Mouse (Mus musculus) forebrain, postnatal 0 days (tissue): ENCODE data around the gene Anks1. TPM values are rescaled to one million over a fixed set of nuclear protein-coding genes. Genes with fewer than 3 reads are reported as not detected.
"Not testable (repeated sequence)": the region's sequence is repeated elsewhere in the genome, so short reads cannot be mapped to it uniquely, and the experiment has no call there.

Source experiments
- ATAC-seq: fragments of 200-750 bp; cut with Nextera tagmentation; 2 replicates; pipeline ENCODE4 v1.8.0; 2017; ENCODE audit warnings: mild to moderate bottlenecking, moderate library complexity
- DNase-seq: peaks from one replicate; pipeline ENCODE4 v3.0.0-alpha.2; 2015
- H3K27ac ChIP-seq: fragments of 300-500 bp; sonication (generic); 2 replicates; pipeline ENCODE4 v1.5.1; 2014; ENCODE audit warnings: low read depth, mild to moderate bottlenecking, antibody characterized with exemption, low read length, moderate library complexity, mixed read lengths
- H3K27me3 ChIP-seq: fragments of 300-500 bp; sonication (generic); 2 replicates; pipeline ENCODE4 v1.6.1; 2014; ENCODE audit warnings: mild to moderate bottlenecking, low read length, mixed read lengths; ENCODE audit not compliant: insufficient read depth
- H3K36me3 ChIP-seq: fragments of 300-500 bp; sonication (generic); 2 replicates; pipeline ENCODE4 v1.6.1; 2014; ENCODE audit warnings: mild to moderate bottlenecking, moderate library complexity; ENCODE audit not compliant: insufficient read depth
- H3K4me1 ChIP-seq: fragments of 300-500 bp; sonication (generic); 2 replicates; pipeline ENCODE4 v1.6.1; 2014; ENCODE audit warnings: antibody characterized with exemption; ENCODE audit not compliant: insufficient read depth
- H3K4me2 ChIP-seq: fragments of 300-500 bp; sonication (generic); 2 replicates; pipeline ENCODE4 v1.6.1; 2014; ENCODE audit warnings: low read depth, mild to moderate bottlenecking, moderate library complexity
- H3K4me3 ChIP-seq: fragments of 300-500 bp; sonication (generic); 2 replicates; pipeline ENCODE4 v1.5.1; 2014; ENCODE audit warnings: low read depth, low read length, mixed read lengths
- H3K9ac ChIP-seq: fragments of 300-500 bp; sonication (generic); 2 replicates; pipeline ENCODE4 v1.6.1; 2014; ENCODE audit warnings: mild to moderate bottlenecking
- H3K9me3 ChIP-seq: fragments of 300-500 bp; sonication (generic); 2 replicates; pipeline ENCODE4 v1.6.1; 2016; ENCODE audit warnings: low read length
- CTCF ChIP-seq: sonication (generic); IDR thresholded peaks from 2 replicates; pipeline ENCODE4 v1.5.1; 2016; ENCODE audit warnings: antibody characterized with exemption, control low read depth, low read depth
- WGBS: fragments of 180-500 bp; shearing (Covaris S2); extraction: QIAGEN DNeasy Blood & Tissue Kit; methylation state at CpG from one replicate; pipeline ENCODE4 v1.1.7; 2014; 5-methylcytosine and 5-hydroxymethylcytosine counted together
- polyA plus RNA-seq: library from polyadenylated mRNA; unstranded; fragments of >200 nt; fragmentation: Nextera tagmentation; extraction: Ambion mirVana; gene quantifications from 2 replicates; pipeline ENCODE4 v1.2.1, GENCODE M21; 2015
- total RNA-seq: library from RNA; depleted of rRNA; stranded (reverse); fragments of >200 nt; gene quantifications from 2 replicates; pipeline ENCODE4 v1.2.3, GENCODE M21; 2014

Anks1 gene
- total and polyA plus RNA-seq, 2 experiments from 2014 or later, result 21.1 to 67.4 TPM

DNA sequence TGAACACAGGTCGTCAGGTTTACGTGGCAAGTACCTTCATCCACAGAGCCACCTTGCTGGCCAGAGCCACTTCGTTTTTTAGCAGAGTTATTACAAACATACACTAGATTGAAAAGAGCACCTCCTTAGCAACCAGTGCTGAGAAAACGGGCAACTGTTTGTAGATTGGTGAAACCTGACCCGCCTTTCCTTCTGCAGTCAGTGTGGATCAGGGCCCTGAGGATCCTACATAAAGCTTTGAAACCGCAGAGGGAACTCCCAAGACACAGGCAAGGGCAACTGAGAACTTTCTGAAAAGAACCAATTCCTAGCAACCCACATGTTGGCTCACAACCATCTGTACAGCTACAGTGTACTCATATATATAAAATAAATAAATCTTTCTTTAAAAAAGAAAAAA lies 44.0 kb downstream of the Anks1 start:
- Histone ChIP-seq H3K9me3 (no peaks in the 10 kb centered on the region), H3K27ac (no peak overlapping the region), H3K4me1 (no peaks in the 10 kb centered on the region), H3K36me3 (no peaks in the 10 kb centered on the region), H3K27me3 (no peaks in the 10 kb centered on the region), H3K9ac (no peak overlapping the region), H3K4me2 (no peak overlapping the region), H3K4me3 (no peak overlapping the region)
- 78% methylated on average over 6 of the region's 6 CpGs for WGBS
- DNase-seq (no peak), ATAC-seq (no peak)
- TF ChIP-seq CTCF, result no peak

DNA sequence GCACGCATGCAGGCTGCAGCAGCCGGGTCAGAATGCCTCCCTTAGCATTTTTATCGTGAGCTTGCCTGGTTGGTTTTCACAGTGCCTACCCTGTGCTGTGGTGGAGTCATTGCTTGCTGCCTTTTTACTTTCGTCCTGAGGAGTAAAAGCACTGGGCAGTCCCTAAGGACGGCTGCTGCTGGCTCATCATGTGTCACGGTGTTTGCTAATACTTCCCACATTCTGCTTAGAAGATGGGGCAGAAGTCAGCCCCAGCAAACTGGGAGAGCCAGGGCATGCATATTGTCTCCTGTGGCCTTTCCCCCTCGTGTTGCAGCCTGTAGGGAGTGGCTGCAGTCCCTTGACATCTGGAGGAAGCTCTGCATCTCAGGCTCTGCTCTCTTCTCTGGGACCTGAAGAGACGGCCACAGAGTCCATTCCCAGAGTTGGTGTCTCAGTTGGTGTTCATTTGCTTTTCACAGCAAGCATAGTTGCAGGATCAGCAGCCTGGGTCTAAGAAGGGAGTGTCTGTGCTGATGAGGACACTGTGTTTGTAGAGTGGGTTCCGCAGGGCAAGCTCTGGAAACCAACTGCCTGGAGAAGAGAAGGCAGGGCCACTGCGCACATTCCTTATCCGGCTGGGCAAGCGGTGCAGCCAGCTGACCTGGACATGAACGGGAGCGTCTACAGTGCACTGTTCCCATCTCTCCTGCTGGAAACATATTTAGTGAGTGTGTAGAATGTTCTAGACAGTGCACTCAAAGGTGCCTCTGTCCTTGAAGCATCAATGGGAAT lies 45.7 kb downstream of the Anks1 start:
- H3K4me2 ChIP-seq, result no peak overlapping the region
- WGBS, result 78% methylated on average over 14 of the region's 14 CpGs
- H3K4me3 ChIP-seq, result no peak overlapping the region
- H3K27me3 ChIP-seq, result no peaks in the 10 kb centered on the region
- H3K4me1 ChIP-seq, result no peaks in the 10 kb centered on the region
- no peaks in the 10 kb centered on the region for H3K9me3 ChIP-seq
- H3K27ac ChIP-seq, result no peak overlapping the region
- H3K36me3 ChIP-seq, result no peaks in the 10 kb centered on the region
- H3K9ac ChIP-seq, result no peak overlapping the region
- ATAC-seq, result no peak
- no peak for TF ChIP-seq CTCF
- DNase-seq, result no peak

- no peak for TF ChIP-seq CTCF
- 93% methylated on average over 9 of the region's 9 CpGs for WGBS
- Histone ChIP-seq H3K9me3 (no peaks in the 10 kb centered on the region), H3K27me3 (no peaks in the 10 kb centered on the region), H3K4me1 (no peaks in the 10 kb centered on the region), H3K9ac (no peak overlapping the region), H3K27ac (no peak overlapping the region), H3K4me2 (no peak overlapping the region), H3K36me3 (no peaks in the 10 kb centered on the region), H3K4me3 (no peak overlapping the region)
- DNase-seq (no peak), ATAC-seq (no peak)
Observed at GRCm38 (mm10) chr17:27957649-27958048, 48.5 kb downstream of the Anks1 start.

GRCm38 (mm10) chr17:27960128-27961111 lies 51.3 kb downstream of the Anks1 start:
- 60% methylated on average over 21 of the region's 21 CpGs for WGBS
- H3K27ac ChIP-seq, result peak overlapping the region; percentile 64
- no peak overlapping the region for H3K4me3 ChIP-seq

DNA sequence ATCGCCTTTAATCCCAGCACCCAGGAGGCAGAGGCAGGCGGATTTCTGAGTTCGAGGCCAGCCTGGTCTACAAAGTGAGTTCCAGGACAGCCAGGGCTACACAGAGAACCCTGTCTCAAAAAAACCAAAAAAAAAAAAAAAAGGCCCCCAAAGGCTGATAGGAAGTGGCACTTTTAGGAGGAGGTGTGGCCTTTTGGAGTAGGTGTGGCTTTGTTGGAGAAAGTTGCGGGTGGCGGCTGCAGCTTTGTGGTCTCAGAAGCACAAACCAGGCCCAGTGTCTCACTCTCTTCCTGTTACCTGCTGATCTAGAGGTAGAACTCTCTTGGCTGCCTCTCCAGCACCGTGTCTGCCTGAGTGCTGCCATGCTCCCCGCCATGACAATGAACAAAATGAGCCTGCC lies 54.0 kb downstream of the Anks1 start:
- H3K36me3 ChIP-seq, H3K9ac ChIP-seq, H3K4me3 ChIP-seq, ATAC-seq, H3K4me2 ChIP-seq, H3K9me3 ChIP-seq, H3K4me1 ChIP-seq, H3K27me3 ChIP-seq, H3K27ac ChIP-seq, DNase-seq: not testable (repeated sequence)
- 92% methylated on average over 7 of the region's 7 CpGs for WGBS

More at GRCm38 (mm10) chr17:27960128-27961111, 51.3 kb downstream of the Anks1 start:
- DNase-seq (no peak), ATAC-seq (no peak)
- H3K4me2 ChIP-seq, result no peak overlapping the region
- TF ChIP-seq CTCF, result no peak
- no peaks in the 10 kb centered on the region for H3K36me3 ChIP-seq
- H3K27me3 ChIP-seq, result no peaks in the 10 kb centered on the region
- peak overlapping the region; percentile 35 for H3K9ac ChIP-seq
- H3K9me3 ChIP-seq, result no peaks in the 10 kb centered on the region
- H3K4me1 ChIP-seq, result no peaks in the 10 kb centered on the region

- H3K9me3 ChIP-seq, result no peaks in the 10 kb centered on the region
- DNase-seq (no peak), ATAC-seq (no peak)
- no peak for TF ChIP-seq CTCF
- H3K27me3 ChIP-seq, result no peaks in the 10 kb centered on the region
- no peak overlapping the region for H3K4me2 ChIP-seq
- no peaks in the 10 kb centered on the region for H3K36me3 ChIP-seq
- no peaks in the 10 kb centered on the region for H3K4me1 ChIP-seq
- H3K27ac ChIP-seq, result no peak overlapping the region
- no peak overlapping the region for H3K4me3 ChIP-seq
- no peak overlapping the region for H3K9ac ChIP-seq
- WGBS, result 56% methylated on average over 4 of the region's 4 CpGs
Observed at GRCm38 (mm10) chr17:27964607-27965006, 55.5 kb downstream of the Anks1 start.

GRCm38 (mm10) chr17:27965292-27965691 lies 56.2 kb downstream of the Anks1 start:
- 84% methylated on average over 10 of the region's 10 CpGs for WGBS
- no peak overlapping the region for H3K9ac ChIP-seq
- H3K4me1 ChIP-seq, result no peaks in the 10 kb centered on the region
- DNase-seq, result no peak
- no peaks in the 10 kb centered on the region for H3K27me3 ChIP-seq
- H3K4me2 ChIP-seq, result no peak overlapping the region
- TF ChIP-seq CTCF, result no peak
- H3K4me3 ChIP-seq, result no peak overlapping the region
- H3K36me3 ChIP-seq, result no peaks in the 10 kb centered on the region
- no peak overlapping the region for H3K27ac ChIP-seq
- no peaks in the 10 kb centered on the region for H3K9me3 ChIP-seq
- ATAC-seq, result no peak
